Mouse (Mus musculus): ENCODE data around the gene Mapre1. TPM values are rescaled to one million over a fixed set of nuclear protein-coding genes. Genes with fewer than 3 reads are reported as not detected.
A peak's percentile ranks its signal among the peaks of the same experiment; 100 is the strongest.
"Not testable (repeated sequence)": the region's sequence is repeated elsewhere in the genome, so short reads cannot be mapped to it uniquely, and the experiment has no call there.

Mapre1 gene
- polyA plus RNA-seq, 1 experiment = 11.5 TPM

GRCm38 (mm10) chr2:153768881-153769280 lies 27.8 kb downstream of the Mapre1 start:
- H3K4me1 ChIP-seq (ENCODE audit: control insufficient read depth, insufficient read depth, low read length) = no peaks in the 10 kb centered on the region
- DNase-seq = no peak
- WGBS = 65% methylated on average over 2 of the region's 2 CpGs
- no peak overlapping the region for H3K4me3 ChIP-seq (replicated peaks; ENCODE audit: extremely low read depth, low read depth, low read length)
- TF ChIP-seq CTCF (IDR thresholded peaks at IDR 0.05; ENCODE audit: insufficient read depth, low read length) = no peak
- no peak for TF ChIP-seq POLR2A (IDR thresholded peaks at IDR 0.05; ENCODE audit: borderline replicate concordance, extremely low read depth, low read depth, low read length)

GRCm38 (mm10) chr2:153772950-153773349 lies 31.9 kb downstream of the Mapre1 start:
- 71% methylated on average over 4 of the region's 4 CpGs for WGBS
- TF ChIP-seq POLR2A (IDR thresholded peaks at IDR 0.05; ENCODE audit: borderline replicate concordance, extremely low read depth, low read depth, low read length) (no peak), CTCF (IDR thresholded peaks at IDR 0.05; ENCODE audit: insufficient read depth, low read length) (no peak)
- no peaks in the 10 kb centered on the region for H3K4me1 ChIP-seq (ENCODE audit: control insufficient read depth, insufficient read depth, low read length)
- no peak for DNase-seq
- H3K4me3 ChIP-seq (replicated peaks; ENCODE audit: extremely low read depth, low read depth, low read length) = no peak overlapping the region

- WGBS = 93% methylated on average over 4 of the region's 4 CpGs
These were observed 34.4 kb downstream of the Mapre1 start for GRCm38 (mm10) chr2:153775472-153775871.

GRCm38 (mm10) chr2:153778638-153779362 lies 37.7 kb downstream of the Mapre1 start:
- TF ChIP-seq CTCF (IDR thresholded peaks at IDR 0.05; ENCODE audit: insufficient read depth, low read length) (no peak), POLR2A (IDR thresholded peaks at IDR 0.05; ENCODE audit: borderline replicate concordance, extremely low read depth, low read depth, low read length) (no peak)
- 5% methylated on average over 23 of the region's 24 CpGs for WGBS
- Histone ChIP-seq H3K4me1 (ENCODE audit: control insufficient read depth, insufficient read depth, low read length) (peaks cover 3% of the 10 kb centered on the region; the same call in 1 of the 2 replicates), H3K4me3 (replicated peaks; ENCODE audit: extremely low read depth, low read depth, low read length) (peak overlapping the region; percentile 58)
- DNase-seq = peak; percentile 82

More at GRCm38 (mm10) chr2:153775472-153775871, 34.4 kb downstream of the Mapre1 start:
- peaks cover 3% of the 10 kb centered on the region; the same call in 1 of the 2 replicates for H3K4me1 ChIP-seq (ENCODE audit: control insufficient read depth, insufficient read depth, low read length)
- H3K4me3 ChIP-seq (replicated peaks; ENCODE audit: extremely low read depth, low read depth, low read length) = no peak overlapping the region
- no peak for DNase-seq
- no peak for TF ChIP-seq CTCF (IDR thresholded peaks at IDR 0.05; ENCODE audit: insufficient read depth, low read length)
- no peak for TF ChIP-seq POLR2A (IDR thresholded peaks at IDR 0.05; ENCODE audit: borderline replicate concordance, extremely low read depth, low read depth, low read length)

- Histone ChIP-seq H3K4me3 (replicated peaks; ENCODE audit: extremely low read depth, low read depth, low read length) (peak within 1 kb of the TSS; percentile 58), H3K4me1 (ENCODE audit: control insufficient read depth, insufficient read depth, low read length) (peaks cover 3% of the 10 kb centered on the region; the same call in 1 of the 2 replicates)
- TF ChIP-seq POLR2A (IDR thresholded peaks at IDR 0.05; ENCODE audit: borderline replicate concordance, extremely low read depth, low read depth, low read length) = no peak
- TF ChIP-seq CTCF (IDR thresholded peaks at IDR 0.05; ENCODE audit: insufficient read depth, low read length) = no peak
- WGBS = 19% methylated on average over 12 of the region's 12 CpGs
- no peak for DNase-seq
These were observed 38.4 kb downstream of the Mapre1 start, which contains the start of gene Efcab8 for GRCm38 (mm10) chr2:153779394-153779981. Efcab8 (plus strand) TSS chr2:153779931.

GRCm38 (mm10) chr2:153781181-153781580 lies 40.1 kb downstream of the Mapre1 start:
- Histone ChIP-seq H3K4me3 (replicated peaks; ENCODE audit: extremely low read depth, low read depth, low read length) (no peak overlapping the region), H3K4me1 (ENCODE audit: control insufficient read depth, insufficient read depth, low read length) (peaks cover 3% of the 10 kb centered on the region; the same call in 1 of the 2 replicates)
- TF ChIP-seq POLR2A (IDR thresholded peaks at IDR 0.05; ENCODE audit: borderline replicate concordance, extremely low read depth, low read depth, low read length) (no peak), CTCF (IDR thresholded peaks at IDR 0.05; ENCODE audit: insufficient read depth, low read length) (no peak)
- 91% methylated on average over 4 of the region's 4 CpGs for WGBS
- no peak for DNase-seq

GRCm38 (mm10) chr2:153784668-153785067 lies 43.6 kb downstream of the Mapre1 start:
- Histone ChIP-seq H3K4me3 (replicated peaks; ENCODE audit: extremely low read depth, low read depth, low read length) (no peak overlapping the region), H3K4me1 (ENCODE audit: control insufficient read depth, insufficient read depth, low read length) (no peaks in the 10 kb centered on the region)
- DNase-seq = no peak
- TF ChIP-seq POLR2A (IDR thresholded peaks at IDR 0.05; ENCODE audit: borderline replicate concordance, extremely low read depth, low read depth, low read length) = no peak
- TF ChIP-seq CTCF (IDR thresholded peaks at IDR 0.05; ENCODE audit: insufficient read depth, low read length) = no peak
- WGBS = 88% methylated on average over 2 of the region's 2 CpGs

- no peaks in the 10 kb centered on the region for H3K4me1 ChIP-seq (ENCODE audit: control insufficient read depth, insufficient read depth, low read length)
- no peak for DNase-seq
- no peak overlapping the region for H3K4me3 ChIP-seq (replicated peaks; ENCODE audit: extremely low read depth, low read depth, low read length)
- TF ChIP-seq POLR2A (IDR thresholded peaks at IDR 0.05; ENCODE audit: borderline replicate concordance, extremely low read depth, low read depth, low read length) (no peak), CTCF (IDR thresholded peaks at IDR 0.05; ENCODE audit: insufficient read depth, low read length) (no peak)
These were observed 52.3 kb downstream of the Mapre1 start for GRCm38 (mm10) chr2:153793366-153793765.

- 62% methylated on average over 5 of the region's 5 CpGs for WGBS
- H3K4me3 ChIP-seq (replicated peaks; ENCODE audit: extremely low read depth, low read depth, low read length) = no peak overlapping the region
- TF ChIP-seq CTCF (IDR thresholded peaks at IDR 0.05; ENCODE audit: insufficient read depth, low read length) (peak; percentile 73), POLR2A (IDR thresholded peaks at IDR 0.05; ENCODE audit: borderline replicate concordance, extremely low read depth, low read depth, low read length) (no peak)
- DNase-seq = peak; percentile 21
- H3K4me1 ChIP-seq (ENCODE audit: control insufficient read depth, insufficient read depth, low read length) = no peaks in the 10 kb centered on the region
These were observed 54.0 kb downstream of the Mapre1 start for GRCm38 (mm10) chr2:153795090-153795489.

GRCm38 (mm10) chr2:153807464-153807863 lies 66.4 kb downstream of the Mapre1 start:
- peak; percentile 29 for DNase-seq
- TF ChIP-seq CTCF (IDR thresholded peaks at IDR 0.05; ENCODE audit: insufficient read depth, low read length) = peak; percentile 36; the same call in 1 of the 2 replicates
- not testable (repeated sequence) for H3K4me1 ChIP-seq (ENCODE audit: control insufficient read depth, insufficient read depth, low read length); H3K4me3 ChIP-seq (replicated peaks; ENCODE audit: extremely low read depth, low read depth, low read length)

Data from lung, adult 2 months (tissue).